Mouse (Mus musculus) C2C12 (cell line): ENCODE measurements around the gene Nit1. TPM values are rescaled to one million over a fixed set of nuclear protein-coding genes. Genes with fewer than 3 reads are reported as not detected.

ENCODE experiments used
- H3K27me3 ChIP-seq: one replicate; pipeline ENCODE4 v1.6.1; 2011; ENCODE audit not compliant: control insufficient read depth, insufficient read depth, insufficient read length
- H3K36me3 ChIP-seq: one replicate; pipeline ENCODE4 v1.6.1; 2011; ENCODE audit not compliant: control insufficient read depth, insufficient read depth
- H3K4me3 ChIP-seq: one replicate; pipeline ENCODE4 v1.5.1; 2011; ENCODE audit warnings: mild to moderate bottlenecking, control low read depth; ENCODE audit not compliant: poor library complexity, insufficient read depth, severe bottlenecking
- H3K79me2 ChIP-seq: one replicate; pipeline ENCODE4 v1.6.1; 2011; ENCODE audit not compliant: control insufficient read depth, insufficient read depth
- H3K79me3 ChIP-seq: one replicate; pipeline ENCODE4 v1.6.1; 2011; ENCODE audit warnings: low read depth, control low read depth
- H3ac ChIP-seq: one replicate; pipeline ENCODE3; 2011; ENCODE audit warnings: low read depth; ENCODE audit not compliant: control insufficient read depth, insufficient read length
- CEBPB ChIP-seq: IDR thresholded peaks from one replicate; pipeline ENCODE4 v1.6.1; 2011; ENCODE audit warnings: low read depth, mild to moderate bottlenecking, control low read depth, moderate library complexity
- CTCF ChIP-seq: IDR thresholded peaks from one replicate; pipeline ENCODE4 v1.5.1; 2011; ENCODE audit not compliant: control insufficient read depth, insufficient read depth, insufficient read length
- FOSL1 ChIP-seq: IDR thresholded peaks from one replicate; pipeline ENCODE4 v1.8.0; 2011; ENCODE audit warnings: mild to moderate bottlenecking, low read length; ENCODE audit not compliant: poor library complexity, insufficient read depth, severe bottlenecking
- MAX ChIP-seq: IDR thresholded peaks from one replicate; pipeline ENCODE4 v1.6.1; 2011; ENCODE audit warnings: mild to moderate bottlenecking, control low read depth
- MYOD1 ChIP-seq: IDR thresholded peaks from one replicate; pipeline ENCODE4 v1.6.1; 2011; ENCODE audit warnings: low read depth; ENCODE audit not compliant: control insufficient read depth, insufficient read length
- MYOG ChIP-seq: IDR thresholded peaks from one replicate; pipeline ENCODE4 v1.6.1; 2011; ENCODE audit not compliant: control insufficient read depth, insufficient read length; ENCODE audit errors: extremely low read depth
- USF1 ChIP-seq: IDR thresholded peaks from one replicate; pipeline ENCODE4 v1.6.1; 2011; ENCODE audit warnings: low read depth, mild to moderate bottlenecking, control low read depth, moderate library complexity
- polyA plus RNA-seq: library from polyadenylated mRNA; unstranded; fragments of >200 nt; fragmentation: generic; extraction: Trizol; gene quantifications from one replicate; pipeline ENCODE4 v1.2.1, GENCODE M21; 2012; ENCODE audit warnings: missing spikeins

Nit1 gene
- polyA plus RNA-seq, 1 experiment: 19.5 TPM

DNA sequence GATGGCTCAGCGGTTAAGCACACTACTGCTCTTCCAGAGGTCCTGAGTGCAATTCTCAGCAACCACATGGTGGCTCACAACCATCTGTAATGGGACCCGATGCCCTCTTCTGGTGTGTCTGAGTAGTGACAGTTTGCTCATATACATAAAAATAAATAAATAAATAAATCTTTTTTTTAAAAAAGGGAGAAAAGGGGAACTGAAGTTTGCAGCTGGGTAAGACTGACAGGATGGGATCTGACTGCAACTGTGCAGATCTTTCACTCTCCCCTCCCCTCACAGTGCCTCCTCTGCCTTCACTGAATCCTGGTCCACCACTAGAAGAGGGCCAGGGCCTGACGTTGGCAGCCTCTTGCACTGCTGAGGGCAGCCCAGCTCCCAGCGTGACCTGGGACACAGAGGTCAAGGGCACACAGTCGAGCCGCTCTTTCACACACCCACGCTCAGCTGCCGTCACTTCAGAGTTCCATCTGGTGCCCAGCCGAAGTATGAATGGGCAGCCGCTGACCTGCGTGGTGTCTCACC, 36.7 kb upstream of the Nit1 start:
- H3K27me3 ChIP-seq: no peaks in the 10 kb centered on the region
- H3K79me2 ChIP-seq: no peaks in the 10 kb centered on the region
- no peaks in the 10 kb centered on the region for H3K36me3 ChIP-seq
- no peak overlapping the region for H3K4me3 ChIP-seq
- H3K79me3 ChIP-seq: no peaks in the 10 kb centered on the region
- TF ChIP-seq MAX (no peak), MYOG (no peak), CTCF (no peak), FOSL1 (no peak), MYOD1 (no peak), CEBPB (no peak), USF1 (no peak)
- no peak overlapping the region for H3ac ChIP-seq

- Histone ChIP-seq H3K36me3 (no peaks in the 10 kb centered on the region), H3K79me3 (no peaks in the 10 kb centered on the region), H3K27me3 (no peaks in the 10 kb centered on the region), H3ac (peak overlapping the region; percentile 47), H3K4me3 (no peak overlapping the region), H3K79me2 (no peaks in the 10 kb centered on the region)
- no peak for TF ChIP-seq MAX
- TF ChIP-seq CTCF: peak; percentile 62
These were observed 34.6 kb upstream of the Nit1 start for GRCm38 (mm10) chr1:171379935-171380599.

GRCm38 (mm10) chr1:171378298-171378697, 32.9 kb upstream of the Nit1 start:
- Histone ChIP-seq H3K4me3 (no peak overlapping the region), H3K79me2 (no peaks in the 10 kb centered on the region), H3K79me3 (no peaks in the 10 kb centered on the region), H3ac (no peak overlapping the region), H3K36me3 (no peaks in the 10 kb centered on the region), H3K27me3 (no peaks in the 10 kb centered on the region)
- TF ChIP-seq CTCF (no peak), USF1 (no peak), CEBPB (no peak), MYOD1 (no peak), MAX (no peak), FOSL1 (no peak), MYOG (no peak)

GRCm38 (mm10) chr1:171375646-171376097, 30.2 kb upstream of the Nit1 start:
- Histone ChIP-seq H3K36me3 (no peaks in the 10 kb centered on the region), H3K79me2 (no peaks in the 10 kb centered on the region), H3K79me3 (no peaks in the 10 kb centered on the region), H3K4me3 (no peak overlapping the region), H3ac (no peak overlapping the region), H3K27me3 (no peaks in the 10 kb centered on the region)
- TF ChIP-seq CEBPB: peak; percentile 88
- TF ChIP-seq MAX: no peak
- TF ChIP-seq MYOG: no peak
- TF ChIP-seq USF1: no peak
- TF ChIP-seq FOSL1: no peak

- no peak for TF ChIP-seq MYOG
- no peak for TF ChIP-seq USF1
- no peak for TF ChIP-seq CEBPB
- no peak for TF ChIP-seq MAX
- TF ChIP-seq FOSL1: no peak
- TF ChIP-seq CTCF: no peak
- no peak for TF ChIP-seq MYOD1
- Histone ChIP-seq H3K36me3 (no peaks in the 10 kb centered on the region), H3K79me2 (no peaks in the 10 kb centered on the region), H3ac (no peak overlapping the region), H3K79me3 (no peaks in the 10 kb centered on the region), H3K4me3 (no peak overlapping the region), H3K27me3 (no peaks in the 10 kb centered on the region)
These were observed 28.5 kb upstream of the Nit1 start for GRCm38 (mm10) chr1:171373946-171374345.

- Histone ChIP-seq H3K79me3 (no peaks in the 10 kb centered on the region), H3K4me3 (no peak overlapping the region), H3ac (no peak overlapping the region), H3K27me3 (no peaks in the 10 kb centered on the region), H3K79me2 (no peaks in the 10 kb centered on the region), H3K36me3 (no peaks in the 10 kb centered on the region)
- TF ChIP-seq USF1: no peak
- no peak for TF ChIP-seq FOSL1
- TF ChIP-seq MAX: no peak
- no peak for TF ChIP-seq MYOD1
- TF ChIP-seq CEBPB: no peak
- no peak for TF ChIP-seq CTCF
- no peak for TF ChIP-seq MYOG
These were observed 27.4 kb upstream of the Nit1 start for GRCm38 (mm10) chr1:171372880-171373279.
